Comparison of ENCODE assay signal across 14 mouse cellular contexts in the genomic region with DNA sequence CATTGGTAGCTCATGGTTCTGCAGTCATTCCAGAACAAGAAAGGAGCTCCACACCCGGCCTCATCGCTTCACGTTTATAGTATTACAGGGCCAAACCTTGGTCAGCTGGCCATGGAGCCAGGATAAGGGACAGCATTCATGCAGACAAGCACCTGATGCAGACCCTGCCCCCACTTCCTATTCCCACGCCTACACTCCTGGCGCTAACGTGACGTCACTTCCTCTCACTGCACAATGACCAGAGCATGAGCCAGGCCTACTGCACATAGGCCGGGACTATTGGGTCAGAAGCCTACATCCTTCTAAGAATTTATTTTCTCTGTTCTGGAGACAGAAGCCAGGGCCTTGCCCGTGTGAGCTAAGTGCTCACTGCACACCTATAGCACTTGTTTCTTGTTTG.
DNase-seq lines count a peak whose midpoint lies in the region; ATAC-seq lines count a peak whose summit lies in the region.
"Had no signal": no experiment of that assay in that cellular context is flagged by ENCODE, and none has a peak within 500 bp of the region (broad histone marks: within the 10 kb centered on the region; RNA-seq: fewer than 3 reads in every experiment).

No protein-coding gene starts in this region.

- ATAC-seq in intestine, embryonic 15.5 days = 0 out of 2 replicates have a peak, but pooled peaks have one; percentile 30
- no peak for ATAC-seq in intestine, embryonic 16.5 days
- peak; percentile 40; the same call in 1 of the 2 replicates for ATAC-seq in heart, embryonic 14.5 days (ENCODE audit: insufficient number of reproducible peaks, insufficient read depth, low FRiP score, low read depth)
- no peak for ATAC-seq in forebrain, embryonic 13.5 days
- ATAC-seq: CD4-positive, CD25-positive, alpha-beta regulatory T cell, adult 4 months had no signal

- H3K27ac ChIP-seq in intestine, embryonic 15.5 days = no peak overlapping the region
- H3K27ac ChIP-seq in intestine, embryonic 16.5 days (ENCODE audit: low read length) = no peak overlapping the region
- H3K27ac ChIP-seq in heart, embryonic 14.5 days (replicated peaks in 1 of 2; ENCODE audit: control insufficient read depth in 1 of 2, insufficient read depth in 1 of 2, low read depth in 2 of 2, low read length in 2 of 2) = no peak overlapping the region
- no peak overlapping the region for H3K27ac ChIP-seq in forebrain, embryonic 13.5 days
- H3K27ac ChIP-seq: hindbrain, embryonic 13.5 days had no signal

- H3K9ac ChIP-seq in intestine, embryonic 15.5 days = no peak overlapping the region
- no peak overlapping the region for H3K9ac ChIP-seq in intestine, embryonic 16.5 days (ENCODE audit: low read depth, low read length)
- no peak overlapping the region for H3K9ac ChIP-seq in heart, embryonic 14.5 days (ENCODE audit: low read length)
- H3K9ac ChIP-seq in forebrain, embryonic 13.5 days = no peak overlapping the region
- H3K9ac ChIP-seq: hindbrain, embryonic 13.5 days had no signal

- H3K4me2 ChIP-seq in intestine, embryonic 15.5 days (replicated peaks) = no peak overlapping the region
- no peak overlapping the region for H3K4me2 ChIP-seq in intestine, embryonic 16.5 days (ENCODE audit: low read depth, low read length)
- H3K4me2 ChIP-seq in heart, embryonic 14.5 days (ENCODE audit: low read length) = no peak overlapping the region
- no peak overlapping the region for H3K4me2 ChIP-seq in forebrain, embryonic 13.5 days
- H3K4me2 ChIP-seq: hindbrain, embryonic 13.5 days had no signal

- H3K4me3 ChIP-seq in intestine, embryonic 15.5 days (replicated peaks) = no peak overlapping the region
- H3K4me3 ChIP-seq in intestine, embryonic 16.5 days (ENCODE audit: low read length) = no peak overlapping the region
- no peak overlapping the region for H3K4me3 ChIP-seq in heart, embryonic 14.5 days (ENCODE audit: control insufficient read depth in 1 of 2, insufficient read depth in 1 of 2, low read depth in 1 of 2, low read length in 2 of 2)
- no peak overlapping the region for H3K4me3 ChIP-seq in forebrain, embryonic 13.5 days
- H3K4me3 ChIP-seq: hindbrain, embryonic 13.5 days had no signal

- H3K4me1 ChIP-seq in intestine, embryonic 15.5 days (replicated peaks) = no peaks in the 10 kb centered on the region
- H3K4me1 ChIP-seq in intestine, embryonic 16.5 days (ENCODE audit: control insufficient read depth, insufficient read depth, low read length) = no peaks in the 10 kb centered on the region
- peaks cover 0 to 4% of the 10 kb centered on the region in 2 experiments; a peak in 2 of 4 replicates for H3K4me1 ChIP-seq in heart, embryonic 14.5 days (ENCODE audit: control insufficient read depth in 2 of 2, insufficient read depth in 2 of 2, low read length in 2 of 2)
- H3K4me1 ChIP-seq in forebrain, embryonic 13.5 days = peaks cover 2% of the 10 kb centered on the region; the same call in 1 of the 2 replicates
- H3K4me1 ChIP-seq: hindbrain, embryonic 13.5 days had no signal

- no peaks in the 10 kb centered on the region for H3K36me3 ChIP-seq in intestine, embryonic 15.5 days
- H3K36me3 ChIP-seq in intestine, embryonic 16.5 days (ENCODE audit: control insufficient read depth, insufficient read depth, low read length) = no peaks in the 10 kb centered on the region
- H3K36me3 ChIP-seq in heart, embryonic 14.5 days (ENCODE audit: control insufficient read depth, insufficient read depth, low read length) = no peaks in the 10 kb centered on the region
- H3K36me3 ChIP-seq in forebrain, embryonic 13.5 days (ENCODE audit: poor library complexity, severe bottlenecking) = no peaks in the 10 kb centered on the region; the same call in 1 of the 2 replicates
- H3K36me3 ChIP-seq: hindbrain, embryonic 13.5 days had no signal

- no peaks in the 10 kb centered on the region for H3K27me3 ChIP-seq in intestine, embryonic 15.5 days (replicated peaks)
- H3K27me3 ChIP-seq in intestine, embryonic 16.5 days (replicated peaks; ENCODE audit: control insufficient read depth, insufficient read depth, low read length) = no peaks in the 10 kb centered on the region
- H3K27me3 ChIP-seq in heart, embryonic 14.5 days (ENCODE audit: control insufficient read depth, insufficient read depth, low read length) = no peaks in the 10 kb centered on the region
- H3K27me3 ChIP-seq in forebrain, embryonic 13.5 days = no peaks in the 10 kb centered on the region
- H3K27me3 ChIP-seq: hindbrain, embryonic 13.5 days had no signal

- H3K9me3 ChIP-seq in intestine, embryonic 15.5 days = no peaks in the 10 kb centered on the region
- H3K9me3 ChIP-seq in intestine, embryonic 16.5 days (ENCODE audit: control insufficient read depth, low read length) = no peaks in the 10 kb centered on the region
- no peaks in the 10 kb centered on the region for H3K9me3 ChIP-seq in heart, embryonic 14.5 days (ENCODE audit: control insufficient read depth, low read length)
- H3K9me3 ChIP-seq in forebrain, embryonic 13.5 days (replicated peaks) = no peaks in the 10 kb centered on the region
- H3K9me3 ChIP-seq: hindbrain, embryonic 13.5 days had no signal

- peak; percentile 40 for DNase-seq in ES-CJ7 (ENCODE audit: low read depth, low spot score)
- DNase-seq in lung, postnatal 4 days = peak; percentile 55 to 61
- no peak for DNase-seq in spleen, postnatal 14 days (ENCODE audit: low spot score in 2 of 2)
- DNase-seq: adrenal gland, adult 8-10 months; cerebellum, adult 9-11 months; gastrocnemius, postnatal 10 days; kidney, adult 18-20 months; right cerebral cortex, postnatal 14 days had no signal

- WGBS in intestine, embryonic 15.5 days = 87% methylated on average over 9 of the region's 9 CpGs
- 85% methylated on average over 9 of the region's 9 CpGs for WGBS in intestine, embryonic 16.5 days
- 74% methylated on average over 9 of the region's 9 CpGs for WGBS in heart, embryonic 14.5 days
- 91% methylated on average over 9 of the region's 9 CpGs for WGBS in forebrain, embryonic 13.5 days

Comparison
In these comparisons a context has a peak if more than half of its experiments do, and no peak if none do; other contexts are left out.
1. ATAC-seq: peak in intestine, embryonic 15.5 days (single experiment) and heart, embryonic 14.5 days (single experiment); none in intestine, embryonic 16.5 days (single experiment) and forebrain, embryonic 13.5 days (single experiment).
2. DNase-seq: peak in ES-CJ7 (single experiment) and lung, postnatal 4 days (2 of 2); none in spleen, postnatal 14 days (0 of 2).